Mouse (Mus musculus) left cerebral cortex, adult 8-10 months (tissue): Measurements from ENCODE around the gene Tmem39b. TPM values are rescaled to one million over a fixed set of nuclear protein-coding genes. Genes with fewer than 3 reads are reported as not detected.
A peak's percentile ranks its signal among the peaks of the same experiment; 100 is the strongest.
"Not testable (repeated sequence)": the region's sequence is repeated elsewhere in the genome, so short reads cannot be mapped to it uniquely, and the experiment has no call there.

Experiments used
- DNase-seq, 2 experiments: peaks; one replicate each; pipeline ENCODE4 v3.0.0; 2022; ENCODE audit warnings: low spot score in 2 of 2
- total RNA-seq, 4 experiments: library from RNA; stranded (reverse); gene quantifications; 2 replicates each; pipeline ENCODE4 v1.2.4; 2022

Tmem39b gene
- total RNA-seq, result 10 to 100 TPM; 11.5 to 13.4 (median 12.7) TPM

DNA sequence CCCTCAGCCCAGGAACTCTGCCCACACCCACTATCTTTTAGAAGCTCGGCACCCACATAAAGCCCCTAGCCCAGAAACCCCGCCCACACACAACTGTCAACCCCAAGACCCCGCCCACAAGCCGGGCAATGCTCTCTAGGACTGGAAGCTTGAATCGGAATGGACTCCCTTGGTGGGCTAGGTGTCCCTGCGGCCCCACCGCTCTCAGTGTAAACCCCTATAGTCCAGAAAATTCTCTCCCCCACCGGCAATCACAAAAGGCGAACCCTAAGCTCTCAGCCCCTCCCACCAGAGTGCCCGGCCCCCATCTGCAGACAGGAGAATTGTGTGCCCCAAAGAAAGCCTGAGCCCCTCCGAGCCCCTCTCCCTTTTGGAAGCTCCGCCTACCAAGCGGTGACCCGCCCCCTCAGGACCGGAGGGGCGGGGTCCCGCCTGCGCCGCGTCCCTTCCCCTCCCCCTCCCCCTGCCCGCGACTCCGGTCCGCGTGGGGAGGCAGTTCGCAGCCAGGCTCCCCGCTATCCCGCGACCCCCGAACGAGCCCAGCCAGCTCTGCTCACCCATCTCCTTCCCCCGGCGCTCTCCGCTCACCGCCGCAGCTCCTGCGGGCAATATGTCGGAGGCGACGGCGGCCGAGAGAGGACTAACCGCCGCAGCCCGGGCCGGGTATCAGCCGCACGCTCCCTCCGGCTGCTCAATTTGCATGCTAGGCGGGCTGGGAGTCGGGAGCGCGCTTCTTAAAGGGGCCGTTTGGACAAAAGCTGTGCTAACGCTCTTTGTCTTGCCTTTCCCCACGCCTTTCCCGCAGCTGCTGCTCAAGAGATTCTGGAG, at the start of gene Tmem39b:
TSS of gene Tmem39b (minus strand) at position 681 of the 828 bp plus-strand sequence.
- DNase-seq, result peak; percentile 79 to 87

GRCm38 (mm10) chr4:129746106-129746505, 49.5 kb upstream of the Tmem39b start:
- no peak for DNase-seq

DNA sequence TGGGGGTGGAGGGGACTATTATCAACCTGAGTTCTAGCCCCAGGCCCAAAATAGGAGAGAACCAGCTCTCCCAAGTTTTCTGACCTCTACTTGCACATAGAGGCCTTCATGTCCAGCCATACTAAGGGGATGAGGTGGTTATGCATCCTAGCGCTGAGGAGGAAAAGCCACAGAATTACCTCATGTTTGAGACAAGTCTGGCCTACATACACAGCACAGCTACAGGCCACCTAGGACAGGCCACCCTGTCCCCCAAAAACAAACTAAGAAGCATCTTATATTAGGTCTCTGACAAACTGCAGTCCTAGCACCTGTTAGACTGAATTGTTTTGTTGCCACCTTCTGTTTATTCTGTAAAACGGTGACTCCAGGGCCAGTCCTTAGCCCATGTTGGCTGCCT, 46.9 kb upstream of the Tmem39b start:
- no peak for DNase-seq

GRCm38 (mm10) chr4:129743010-129743390, 46.4 kb upstream of the Tmem39b start:
- DNase-seq, result peak in 1 of 2 experiments; percentile 18

DNA sequence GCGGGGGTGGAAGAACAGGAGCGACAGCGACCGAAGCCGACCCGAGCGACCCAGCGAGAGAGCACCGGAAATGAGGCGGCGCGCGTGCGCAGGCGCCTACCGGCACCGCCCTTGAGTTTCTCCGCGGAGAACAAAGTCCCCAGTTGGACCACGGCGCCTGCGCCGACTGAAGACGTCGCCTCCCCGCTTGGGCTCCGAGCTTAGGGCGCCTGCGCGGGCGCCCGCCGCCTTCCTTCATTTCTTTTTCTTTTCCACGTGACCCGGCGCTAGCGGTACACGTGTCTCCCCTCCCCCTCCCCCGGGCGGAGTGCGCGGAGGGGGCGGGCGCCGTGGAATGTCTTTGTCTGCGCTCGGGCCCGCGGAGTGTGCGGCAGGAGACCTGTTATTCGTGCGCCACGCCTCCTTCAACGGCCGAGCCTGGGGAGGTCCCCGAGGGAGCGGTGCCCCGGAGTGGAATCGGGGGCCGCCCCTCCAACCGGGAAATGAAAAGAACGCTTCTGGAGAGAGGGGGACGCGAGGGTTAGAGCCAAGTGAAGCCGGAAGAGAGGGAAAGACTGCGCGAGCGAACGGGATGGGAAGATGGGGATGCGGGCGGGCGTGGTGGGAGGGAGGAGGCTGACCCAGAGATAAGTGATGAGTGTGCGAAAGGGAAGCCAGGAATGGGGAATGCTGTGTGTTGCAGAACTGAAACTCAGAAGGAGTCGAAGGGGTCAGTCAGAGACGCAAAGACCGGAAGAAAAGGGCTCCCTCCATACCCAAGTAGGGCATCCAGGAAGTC, 45.8 kb upstream of the Tmem39b start, which contains the start of gene Khdrbs1:
TSS of gene Khdrbs1 (minus strand) at position 72 of the 778 bp plus-strand sequence.
- DNase-seq, result peak; percentile 89 to 94

DNA sequence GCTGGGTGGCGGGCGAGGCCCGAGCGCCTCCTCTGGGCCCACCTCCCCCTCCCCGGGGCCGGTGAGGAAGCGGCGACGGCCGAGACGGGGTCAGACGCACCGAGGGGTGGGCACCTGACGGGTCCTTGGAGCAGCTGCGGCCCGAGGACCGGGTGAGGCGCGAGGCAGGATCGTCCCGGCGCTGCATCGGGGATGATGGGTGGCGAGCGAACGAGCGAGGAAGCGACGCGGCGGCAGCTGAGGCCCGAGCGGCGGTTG, 45.3 kb upstream of the Tmem39b start:
- DNase-seq, result no peak

DNA sequence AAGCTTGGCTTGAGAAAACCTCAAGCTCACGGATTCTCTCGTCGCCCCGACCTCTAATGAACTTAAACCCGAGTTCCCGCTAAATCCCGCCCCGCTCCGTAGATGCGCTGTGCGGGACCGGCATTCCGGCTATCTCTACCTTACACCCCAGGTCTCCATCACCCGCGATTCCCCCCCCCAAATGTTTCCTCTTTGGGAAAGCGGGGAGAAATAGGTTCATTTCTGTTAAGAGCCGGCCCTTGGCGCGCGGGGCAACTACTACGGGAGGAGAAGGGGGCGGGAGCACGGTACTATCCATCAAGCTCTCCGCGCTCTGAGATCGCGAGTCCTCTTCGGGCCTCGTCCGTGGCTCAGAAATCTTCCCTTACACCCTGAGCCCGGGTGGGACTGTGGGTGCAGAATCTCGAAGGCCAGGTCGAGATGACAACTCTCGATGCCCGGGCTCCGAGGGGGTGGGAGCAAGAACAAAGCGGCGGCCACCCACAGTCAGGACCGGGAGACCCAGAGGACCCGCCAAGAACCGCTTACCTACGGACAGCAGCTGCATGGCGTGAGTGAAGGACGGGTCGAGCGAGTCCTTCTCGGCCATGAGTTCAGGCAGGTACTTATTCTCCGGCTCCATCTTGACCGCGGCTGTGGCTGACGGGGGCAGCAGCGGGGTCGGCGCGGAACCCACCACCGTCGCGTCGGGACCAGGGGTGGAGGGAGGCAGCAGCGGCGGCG, 44.8 kb upstream of the Tmem39b start:
- DNase-seq, result peak; percentile 17 to 23

DNA sequence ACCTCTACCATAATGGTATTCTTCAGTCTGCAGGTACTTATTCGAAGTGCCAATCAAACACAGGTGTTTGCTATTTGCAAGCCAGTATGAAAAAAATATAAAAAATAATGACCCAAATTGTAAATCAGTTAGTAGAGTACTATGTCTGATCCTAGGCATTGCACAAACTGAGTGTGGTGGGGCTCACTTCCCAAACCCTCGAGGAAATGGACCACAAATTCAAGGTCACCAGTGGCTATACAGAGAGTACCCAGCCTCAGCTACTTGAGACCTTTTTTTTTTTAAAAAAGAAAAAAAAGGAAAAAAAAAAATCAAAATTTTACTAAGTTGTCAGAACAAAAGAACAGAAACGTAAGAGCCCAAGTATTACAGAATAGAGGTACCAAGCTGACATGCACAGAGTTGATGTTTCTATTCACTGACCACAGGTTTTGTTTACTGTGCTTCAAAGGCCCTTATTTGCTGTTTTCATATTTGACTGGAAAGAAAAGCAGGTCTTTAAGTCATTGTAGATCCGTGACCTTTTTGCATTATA, 42.5 kb upstream of the Tmem39b start:
- DNase-seq, result no peak

DNA sequence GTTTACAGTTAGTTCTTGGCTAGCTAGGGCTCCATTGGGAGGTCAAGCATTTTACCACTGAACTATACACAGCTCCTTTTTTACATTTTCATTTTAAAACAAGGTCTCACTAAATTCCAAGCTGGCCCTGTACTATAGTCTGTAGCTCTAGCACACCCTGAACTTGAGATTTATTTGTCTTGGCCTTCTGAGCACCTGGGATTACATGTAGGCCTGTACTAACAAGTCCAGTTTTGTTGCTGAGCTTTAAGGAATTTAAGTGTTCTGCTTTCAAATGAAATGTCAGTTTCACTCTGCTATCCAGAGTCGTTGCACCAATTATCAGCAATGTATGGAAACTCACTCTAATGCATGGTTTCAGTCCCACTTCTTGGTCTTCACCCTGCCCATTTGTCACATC, 39.5 kb upstream of the Tmem39b start:
- no peak for DNase-seq

GRCm38 (mm10) chr4:129735485-129735884, 38.8 kb upstream of the Tmem39b start:
- not testable (repeated sequence) for DNase-seq

DNA sequence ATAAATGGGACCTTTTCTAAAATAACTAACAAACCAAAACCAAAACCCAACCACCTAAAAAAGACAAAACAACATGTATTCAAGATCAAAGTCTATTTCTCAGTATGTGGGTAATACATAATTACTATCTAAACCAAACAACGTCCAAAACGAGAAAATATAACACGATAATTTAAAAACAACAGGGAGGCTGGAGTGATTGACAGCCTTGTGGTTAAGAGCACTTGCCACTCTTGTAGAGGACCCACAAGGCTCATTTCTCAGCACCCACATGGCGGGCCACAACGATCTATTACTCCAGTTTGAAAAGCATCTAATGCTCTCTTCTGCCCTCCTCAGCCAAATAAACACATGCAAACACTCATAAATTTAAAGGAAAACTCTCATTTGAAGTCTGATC, 34.8 kb upstream of the Tmem39b start:
- no peak for DNase-seq

GRCm38 (mm10) chr4:129716310-129716709, 19.7 kb upstream of the Tmem39b start:
- no peak for DNase-seq

DNA sequence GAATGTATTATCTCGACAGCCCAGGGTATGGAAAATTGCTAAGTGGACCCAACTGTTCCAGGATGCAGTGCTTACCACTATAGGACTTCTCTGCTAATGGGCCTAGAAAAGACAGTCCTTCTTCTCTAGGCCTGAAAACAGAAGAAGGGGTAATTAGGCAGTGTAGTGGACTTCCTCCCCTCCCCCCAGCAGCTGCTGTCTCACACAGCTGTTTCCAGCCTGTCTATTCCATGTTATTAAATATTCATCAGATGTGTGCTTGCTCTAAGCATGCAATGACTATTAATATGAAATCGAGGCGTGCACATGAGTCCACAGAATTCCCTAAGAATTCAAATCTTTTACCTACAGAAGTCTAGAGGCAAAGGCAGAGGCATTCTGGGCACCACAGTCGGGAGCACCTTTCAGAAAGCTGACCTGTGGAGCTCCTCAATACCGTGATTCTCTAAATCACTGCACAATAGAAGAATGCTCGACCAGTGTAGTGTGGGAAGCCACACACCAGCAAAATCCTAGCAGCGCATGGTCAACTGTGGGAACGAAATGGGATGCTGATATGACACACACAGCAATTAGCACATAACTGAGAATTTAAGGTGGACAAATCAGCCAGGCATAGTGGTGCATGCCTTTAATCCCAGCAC, 13.0 kb upstream of the Tmem39b start:
- no peak for DNase-seq

GRCm38 (mm10) chr4:129706750-129707149, 10.1 kb upstream of the Tmem39b start:
- DNase-seq, result no peak

GRCm38 (mm10) chr4:129702454-129702853, 5.8 kb upstream of the Tmem39b start:
- DNase-seq, result peak; percentile 67 to 86

- DNase-seq, result peak; percentile 64 to 78
These were observed 5.1 kb upstream of the Tmem39b start for GRCm38 (mm10) chr4:129701503-129702377.

DNA sequence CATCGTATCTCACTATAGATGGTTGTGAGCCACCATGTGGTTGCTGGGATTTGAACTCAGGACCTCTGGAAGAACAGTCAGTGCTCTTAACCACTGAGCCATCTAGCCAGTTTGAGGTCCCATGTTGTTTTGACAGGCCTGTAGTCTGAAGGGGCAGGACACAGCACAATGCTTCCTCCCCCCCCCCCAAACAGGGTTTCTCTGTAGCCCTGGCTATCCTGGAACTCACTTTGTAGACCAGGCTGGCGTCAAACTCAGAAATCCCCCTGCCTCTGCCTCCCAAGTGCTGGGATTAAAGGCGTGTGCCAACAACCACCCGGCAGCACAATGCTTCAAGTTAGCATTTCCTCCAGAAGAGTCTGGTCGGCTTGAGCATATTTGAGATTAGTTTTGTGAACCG, 4.0 kb upstream of the Tmem39b start:
- not testable (repeated sequence) for DNase-seq

DNA sequence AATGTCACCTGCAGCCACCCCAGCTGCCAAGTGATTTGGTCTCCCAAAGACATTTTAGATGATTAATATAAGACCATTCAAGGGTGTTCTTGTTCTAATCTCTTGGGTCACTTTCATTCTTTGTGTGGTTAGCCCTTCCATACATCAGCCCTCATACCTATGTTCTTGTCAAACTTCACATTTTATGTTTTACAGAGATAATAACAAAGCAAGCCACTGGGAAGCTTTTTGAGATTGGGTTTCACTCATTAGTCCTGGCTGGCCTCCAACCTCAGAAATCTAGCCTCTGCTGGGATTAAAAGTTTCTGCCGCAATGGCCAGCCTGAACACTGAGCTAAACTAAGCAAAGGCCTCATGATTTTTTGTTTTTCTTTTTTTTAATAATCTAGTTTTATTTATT, 3.6 kb upstream of the Tmem39b start:
- DNase-seq, result no peak

DNA sequence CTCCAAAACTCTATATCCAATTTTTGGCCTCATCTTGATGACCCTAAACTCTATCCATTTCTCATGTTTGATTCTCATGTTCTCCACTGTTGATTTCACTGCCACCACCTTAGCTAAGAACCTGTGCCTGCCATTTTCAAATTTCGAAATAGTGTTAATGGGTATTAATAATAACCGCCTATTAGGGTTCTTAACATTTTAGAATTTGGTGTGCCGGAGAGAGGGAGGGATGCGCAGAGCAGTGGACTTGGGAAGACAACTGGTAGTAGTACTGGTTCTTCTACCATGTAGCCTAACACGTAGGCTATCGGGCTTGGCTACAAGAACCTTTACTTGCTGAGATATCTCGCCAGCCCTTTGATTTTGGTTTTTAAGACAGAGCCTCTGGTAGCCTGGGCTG, 553 bp upstream of the Tmem39b start:
- DNase-seq, result no peak

GRCm38 (mm10) chr4:129695815-129696157, 852 bp downstream of the Tmem39b start:
- DNase-seq, result no peak
